Mouse (Mus musculus): ENCODE data around the gene Dctpp1.

Dctpp1 gene

DNA sequence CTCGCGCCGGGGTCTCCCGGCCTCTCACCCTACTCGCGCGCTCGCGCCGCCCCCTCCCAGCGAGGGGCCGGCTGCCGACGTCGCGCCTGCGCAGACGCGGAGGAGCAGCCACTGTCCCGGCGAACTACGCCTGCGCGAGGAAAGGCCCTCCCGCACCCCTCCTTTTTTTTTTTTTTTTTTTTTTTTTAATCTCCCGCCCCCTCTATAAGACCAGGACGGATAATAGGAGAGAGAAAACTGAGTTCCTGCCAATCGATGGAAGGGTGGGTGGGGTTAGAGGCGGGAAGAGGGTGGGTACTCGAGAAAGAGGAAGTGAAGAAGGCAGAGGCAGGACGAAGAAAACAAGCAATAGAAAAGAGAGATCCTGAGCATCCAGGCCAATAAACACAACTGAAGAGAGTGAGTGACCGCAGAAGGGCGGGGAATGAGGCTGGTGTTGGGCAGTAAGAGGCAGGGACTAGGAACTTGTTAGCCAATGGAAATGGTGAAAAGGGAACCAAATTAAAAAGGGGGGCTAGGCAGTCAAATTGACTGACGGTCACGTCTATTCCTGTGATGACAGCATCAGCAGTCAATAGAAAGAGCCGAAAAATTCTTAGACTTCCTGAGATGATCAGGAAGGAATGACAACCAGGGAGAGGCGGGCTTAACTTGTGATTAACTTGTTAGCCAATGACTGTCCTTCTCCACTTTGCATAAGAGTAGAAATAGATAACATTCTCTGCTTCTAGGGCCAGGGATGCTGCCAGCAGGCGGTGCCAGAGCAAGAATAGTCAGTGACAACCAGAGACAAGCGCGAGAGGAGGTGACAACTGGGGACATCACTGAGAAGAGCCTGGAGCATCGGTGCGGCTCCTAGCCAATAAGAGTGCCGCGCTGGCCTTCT lies 51.7 kb downstream of the Dctpp1 start, which contains the start of gene Mylpf:
Mylpf (plus strand) TSS at position 338 of the 886 bp plus-strand sequence.
- DNase-seq, result peak; percentile 90 to 91

DNA sequence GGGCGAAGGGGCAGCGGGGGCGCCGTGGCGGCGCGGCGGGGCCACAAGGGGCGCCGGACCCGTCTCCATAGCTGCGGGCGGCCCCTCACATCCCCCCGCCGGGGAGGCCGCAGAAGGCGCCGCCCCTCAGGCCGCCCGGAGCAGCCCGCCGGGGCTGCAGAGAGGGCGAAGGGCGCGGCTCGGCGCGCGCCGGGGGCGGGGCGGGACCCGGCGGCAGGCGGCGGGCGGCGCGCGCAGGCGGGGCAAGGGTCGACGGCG lies 52.3 kb downstream of the Dctpp1 start, which contains the start of gene Tbc1d10b:
Tbc1d10b (minus strand) TSS at position 174 of the 258 bp plus-strand sequence.
- DNase-seq, result no peak

DNA sequence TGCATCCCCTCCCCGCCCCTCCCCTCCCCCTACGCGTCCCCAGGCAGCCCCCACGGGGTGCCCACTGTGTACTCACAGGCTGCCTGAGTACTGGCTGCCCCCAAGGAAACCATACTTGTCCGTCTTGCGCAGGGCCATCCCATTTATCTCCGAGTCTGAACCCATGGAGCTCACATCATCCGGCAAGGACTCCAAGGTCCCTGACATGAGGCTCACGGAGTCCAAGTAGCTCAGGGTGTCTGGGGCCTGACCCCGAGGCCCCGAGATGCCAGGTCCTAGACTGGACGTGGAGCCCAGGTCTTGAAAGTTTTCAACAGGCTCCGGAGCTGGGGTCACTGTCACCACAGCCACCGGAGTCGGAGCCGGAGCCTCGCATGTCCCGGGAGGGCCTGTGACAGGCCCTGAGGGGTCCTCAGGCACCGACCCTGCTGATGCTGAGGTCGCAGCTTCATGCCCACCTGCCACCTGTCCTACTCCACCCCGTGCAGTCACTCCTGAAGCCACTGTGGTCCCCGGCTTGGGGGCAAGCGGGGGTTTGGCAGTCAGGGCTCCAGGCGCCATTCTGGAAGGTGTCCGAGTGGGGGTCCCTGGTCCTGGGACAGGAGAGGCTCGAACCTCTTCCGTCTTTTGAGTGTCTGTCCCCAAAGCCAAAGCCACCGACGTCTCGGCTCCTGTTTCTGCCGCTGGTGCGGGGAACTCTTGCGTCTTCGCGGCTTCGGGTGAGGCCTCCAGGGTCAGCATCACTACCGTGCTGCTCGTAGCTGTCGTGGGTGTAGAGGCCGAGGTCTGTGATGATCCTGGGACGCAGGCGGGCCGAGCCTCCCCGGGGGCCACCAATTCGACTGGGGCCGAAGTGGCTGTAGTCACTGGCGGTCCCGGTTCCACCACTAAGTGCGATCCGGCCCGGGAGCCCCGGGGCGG lies 52.9 kb downstream of the Dctpp1 start:
- DNase-seq, result no peak

Data from spleen, adult 18-20 months (tissue).